Mouse (Mus musculus): ENCODE measurements around the gene Nck2.

GRCm38 (mm10) chr1:43537496-43537895 is 93.1 kb downstream of the Nck2 start:
- TF ChIP-seq TAL1 (IDR thresholded peaks at IDR 0.05; ENCODE audit: low read length), result no peak
- no peak for TF ChIP-seq GATA1 (IDR thresholded peaks at IDR 0.05; ENCODE audit: low read length)
